Mouse (Mus musculus): ENCODE data around the gene Pgm2l1.
"Not testable (repeated sequence)": the region's sequence is repeated elsewhere in the genome, so short reads cannot be mapped to it uniquely, and the experiment has no call there.

Gene Pgm2l1

GRCm38 (mm10) chr7:100228957-100229356 is 1.8 kb downstream of the Pgm2l1 start:
- in situ Hi-C loops (cut with MboI) = no loop called here

GRCm38 (mm10) chr7:100230646-100231045 is 3.5 kb downstream of the Pgm2l1 start:
- in situ Hi-C loops (cut with MboI) = no loop called here

- in situ Hi-C loops (cut with MboI) = no loop called here
Observed at GRCm38 (mm10) chr7:100231661-100232060, 4.5 kb downstream of the Pgm2l1 start.

- in situ Hi-C loops (cut with MboI) = no loop called here
Observed at GRCm38 (mm10) chr7:100233681-100234080, 6.5 kb downstream of the Pgm2l1 start.

DNA sequence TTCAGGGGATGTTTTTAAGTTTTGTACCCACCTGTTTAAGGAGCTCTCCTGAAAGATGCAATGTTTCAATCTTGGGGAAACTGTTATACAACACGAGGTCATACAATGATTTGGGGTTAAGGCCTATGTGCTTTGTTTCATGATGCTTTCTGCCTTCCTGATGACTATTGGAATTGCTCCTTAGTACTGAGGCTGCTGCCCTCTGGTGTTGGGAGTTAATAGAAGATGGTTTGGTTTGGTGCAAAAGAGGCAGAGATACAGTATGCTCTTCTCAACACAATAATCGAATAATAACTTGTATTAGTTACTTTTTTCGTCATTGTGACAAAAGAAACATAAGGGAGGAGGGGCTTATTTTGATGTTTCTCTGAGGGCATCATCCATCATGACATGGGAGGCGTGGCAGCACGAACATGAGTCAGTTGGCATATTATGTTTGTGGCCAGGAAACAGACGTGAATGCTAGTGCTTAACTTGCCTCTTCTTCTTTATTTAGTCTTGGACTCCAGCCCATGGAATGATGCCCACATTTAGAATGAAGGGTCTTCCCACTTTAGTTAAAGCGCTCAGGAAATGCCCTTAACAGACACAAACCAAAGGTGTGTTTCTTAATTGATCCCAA is 7.2 kb downstream of the Pgm2l1 start:
- in situ Hi-C loops (cut with MboI) = no loop called here

GRCm38 (mm10) chr7:100238271-100238670 is 11.1 kb downstream of the Pgm2l1 start:
- in situ Hi-C loops (cut with MboI) = no loop called here

- in situ Hi-C loops (cut with MboI) = no loop called here
Observed at GRCm38 (mm10) chr7:100240601-100241000, 13.4 kb downstream of the Pgm2l1 start.

DNA sequence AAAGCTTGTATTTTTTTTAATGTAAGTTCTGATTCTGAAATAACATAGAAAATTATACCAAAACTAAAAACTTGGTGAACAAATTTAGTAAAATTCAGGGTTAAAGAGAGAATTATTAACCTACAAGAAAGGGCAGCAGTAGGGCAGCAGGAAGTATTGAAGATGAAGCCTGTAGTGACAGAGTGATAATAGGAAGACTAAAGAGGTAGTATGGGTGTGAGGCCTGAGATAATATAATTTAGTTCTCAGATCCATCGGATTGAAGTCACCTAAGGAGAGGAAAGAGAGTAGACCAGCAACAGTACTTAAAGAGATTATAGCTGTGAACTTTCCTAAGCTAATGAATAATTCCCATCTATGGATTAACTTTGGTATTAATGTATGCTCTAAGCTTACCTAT is 15.8 kb downstream of the Pgm2l1 start:
- in situ Hi-C loops (cut with MboI) = no loop called here

GRCm38 (mm10) chr7:100244225-100244624 is 17.0 kb downstream of the Pgm2l1 start:
- in situ Hi-C loops (cut with MboI) = no loop called here

- in situ Hi-C loops (cut with MboI) = no loop called here
Observed at GRCm38 (mm10) chr7:100245176-100245575, 18.0 kb downstream of the Pgm2l1 start.

GRCm38 (mm10) chr7:100250667-100251066 is 23.5 kb downstream of the Pgm2l1 start:
- in situ Hi-C loops (cut with MboI) = no loop called here

DNA sequence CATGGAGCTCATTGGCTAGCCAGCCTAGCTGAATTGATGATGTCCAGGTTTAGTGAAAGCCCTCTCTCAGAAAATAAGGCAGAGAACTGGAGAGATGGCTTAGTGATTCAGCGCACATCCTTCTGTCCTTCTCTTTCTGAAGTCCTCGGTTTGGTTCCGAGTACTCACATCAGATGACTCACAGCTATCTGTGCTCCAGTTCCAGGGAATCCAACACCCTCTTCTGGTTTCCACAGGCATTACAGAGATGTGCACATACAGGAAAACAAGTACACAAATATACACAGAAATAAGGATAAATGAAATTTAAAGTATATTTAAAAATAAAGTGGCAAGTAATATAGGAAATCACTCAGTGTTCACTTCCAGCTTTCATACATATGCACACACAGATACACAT is 35.2 kb downstream of the Pgm2l1 start:
- in situ Hi-C loops (cut with MboI) = no loop called here

GRCm38 (mm10) chr7:100264934-100265333 is 37.7 kb downstream of the Pgm2l1 start:
- in situ Hi-C loops (cut with MboI) = not testable (repeated sequence)

DNA sequence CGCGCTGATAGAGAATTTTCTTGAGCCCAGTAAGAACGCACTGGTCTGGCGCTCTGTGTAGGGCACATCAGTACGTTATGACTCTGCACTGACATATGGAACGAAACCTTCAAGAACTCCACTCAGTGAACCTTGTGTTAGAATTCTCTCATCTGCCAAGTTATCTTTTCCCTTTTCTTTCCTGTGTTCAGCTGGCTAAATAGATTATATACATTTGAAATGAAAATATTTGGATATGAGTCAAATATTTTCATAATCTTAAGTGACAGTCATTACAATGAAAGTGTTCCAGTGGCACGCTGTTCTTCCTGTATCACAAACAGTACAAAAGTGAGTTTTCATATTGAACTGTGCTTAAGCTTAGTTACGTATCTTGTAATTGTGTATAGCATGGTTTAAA is 45.2 kb downstream of the Pgm2l1 start:
- in situ Hi-C loops (cut with MboI) = no loop called here

- in situ Hi-C loops (cut with MboI) = no loop called here
Observed at GRCm38 (mm10) chr7:100274507-100274906, 47.3 kb downstream of the Pgm2l1 start.

DNA sequence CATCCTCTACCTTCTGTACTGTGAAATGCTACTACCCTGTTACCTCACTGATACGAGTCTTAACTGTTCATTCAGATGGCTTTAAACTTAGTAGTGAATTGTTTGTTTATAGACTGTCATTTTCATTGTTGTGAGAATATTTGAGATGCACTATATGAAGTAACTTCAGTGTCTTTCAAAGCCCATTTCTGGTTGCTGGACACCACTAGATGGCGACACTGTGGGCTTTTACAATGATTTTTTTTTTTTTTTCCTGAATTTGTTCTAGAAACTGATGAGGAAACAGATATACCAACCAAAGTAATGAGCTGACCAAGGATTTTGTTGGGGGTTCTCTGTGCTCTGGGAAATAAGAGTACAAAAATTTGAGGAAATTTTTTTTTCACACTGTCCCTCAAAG is 49.2 kb downstream of the Pgm2l1 start:
- in situ Hi-C loops (cut with MboI) = no loop called here

DNA sequence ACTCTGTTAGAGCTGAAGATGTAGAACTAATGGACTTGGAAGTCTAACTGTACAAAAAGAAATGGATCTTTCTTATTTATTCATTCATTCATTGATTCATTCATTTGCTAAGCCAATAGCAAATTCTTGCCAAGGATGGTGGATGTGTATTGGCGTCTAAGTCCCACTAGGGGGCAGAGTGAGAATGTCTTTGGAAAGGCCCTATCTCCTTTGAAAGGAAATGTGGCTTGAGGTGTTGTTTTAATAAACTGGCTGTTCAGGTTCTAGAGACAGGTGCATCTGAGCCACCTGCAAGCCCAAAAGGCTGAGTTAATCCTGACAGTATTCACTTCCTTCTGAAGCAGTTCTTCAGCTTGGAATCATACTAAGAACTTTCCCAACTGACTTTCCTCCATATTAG is 52.6 kb downstream of the Pgm2l1 start:
- in situ Hi-C loops (cut with MboI) = no loop called here

- in situ Hi-C loops (cut with MboI) = no loop called here
Observed at GRCm38 (mm10) chr7:100281596-100281995, 54.4 kb downstream of the Pgm2l1 start.

DNA sequence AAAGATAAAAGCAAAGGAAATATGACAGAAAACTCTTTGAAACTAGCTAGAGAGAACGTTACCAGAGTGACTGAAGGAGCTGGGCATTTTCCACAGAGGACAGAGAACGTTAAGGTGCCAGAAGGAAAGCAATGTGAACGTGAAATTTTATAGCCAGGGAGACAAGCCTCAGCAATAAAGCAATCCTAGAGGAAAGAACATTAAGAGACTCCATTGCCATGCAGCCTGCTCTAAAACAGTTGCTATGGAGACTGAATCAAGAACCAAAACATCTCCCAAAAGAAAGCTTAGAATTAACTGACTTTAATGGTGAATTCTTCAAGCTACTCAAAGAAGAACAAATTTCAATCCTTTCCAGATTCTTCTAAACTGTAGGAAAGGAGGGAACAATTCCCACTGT is 56.1 kb downstream of the Pgm2l1 start:
- in situ Hi-C loops (cut with MboI) = no loop called here

GRCm38 (mm10) chr7:100285383-100285782 is 58.2 kb downstream of the Pgm2l1 start, which contains the start of gene P4ha3:
TSS of gene P4ha3 (plus strand) at chr7:100285520.
- in situ Hi-C loops (cut with MboI) = no loop called here

- in situ Hi-C loops (cut with MboI) = no loop called here
Observed at GRCm38 (mm10) chr7:100287748-100288578, 60.8 kb downstream of the Pgm2l1 start.

GRCm38 (mm10) chr7:100288622-100289021 is 61.4 kb downstream of the Pgm2l1 start:
- in situ Hi-C loops (cut with MboI) = no loop called here

GRCm38 (mm10) chr7:100293546-100293945 is 66.4 kb downstream of the Pgm2l1 start:
- in situ Hi-C loops (cut with MboI) = no loop called here

Data from mature B cell (primary cell).